Mouse (Mus musculus): ENCODE measurements around the gene Ptpn21. TPM values are rescaled to one million over a fixed set of nuclear protein-coding genes. Genes with fewer than 3 reads are reported as not detected.

The Ptpn21 gene
- total RNA-seq, 2 experiments from 2014 or later: 25.6 to 30.3 TPM

- no peak for DNase-seq
Measured at GRCm38 (mm10) chr12:98662617-98663016, 74.6 kb downstream of the Ptpn21 start.

GRCm38 (mm10) chr12:98656873-98657272 lies 80.3 kb downstream of the Ptpn21 start:
- DNase-seq: no peak

- DNase-seq: no peak
Measured at GRCm38 (mm10) chr12:98644852-98645251, 92.4 kb downstream of the Ptpn21 start.

- DNase-seq: no peak
Measured at GRCm38 (mm10) chr12:98628260-98628970, 108.8 kb downstream of the Ptpn21 start.

- peak; percentile 84 to 85 for DNase-seq
Measured at GRCm38 (mm10) chr12:98627392-98628259, 109.6 kb downstream of the Ptpn21 start, which contains the start of gene Spata7. Gene Spata7 (plus strand): TSS chr12:98628157.

Other genes with a start within 250 kb of the Ptpn21 start
- under 1 TPM in 1 of 2 experiments, not detected in 1; 0.05 TPM for gene Kcnk10, start 159.1 kb downstream of the Ptpn21 start, total RNA-seq (2021)
- gene Spata7, start 109.2 kb downstream of the Ptpn21 start, total RNA-seq (2021): 1 to 10 TPM; 4.4 to 5.8 TPM
- 10 to 100 TPM; 56.0 to 59.8 TPM for gene Zc3h14, start 9.6 kb upstream of the Ptpn21 start, total RNA-seq (2021)
- 1 to 10 TPM; 3.2 to 3.4 TPM for gene Eml5, start 164.1 kb upstream of the Ptpn21 start, total RNA-seq (2021)
- 1 to 10 TPM; 5.1 to 6.5 TPM for gene Ttc8, start 183.2 kb upstream of the Ptpn21 start, total RNA-seq (2021)